Mouse (Mus musculus) intestine, embryonic 15.5 days (tissue): Measurements from ENCODE around the gene Prcd. TPM values are rescaled to one million over a fixed set of nuclear protein-coding genes. Genes with fewer than 3 reads are reported as not detected.

ENCODE experiments used
- ATAC-seq: fragments of 200-750 bp; cut with Nextera tagmentation; 2 replicates; pipeline ENCODE4 v1.8.0; 2017; ENCODE audit warnings: moderate TSS enrichment, moderate library complexity
- H3K27ac ChIP-seq: fragments of 300-500 bp; sonication (generic); 2 replicates; pipeline ENCODE4 v1.5.1; 2015; ENCODE audit warnings: mild to moderate bottlenecking, inconsistent platforms
- H3K27me3 ChIP-seq: fragments of 300-500 bp; sonication (generic); replicated peaks from 2 replicates; pipeline ENCODE4 v1.6.1; 2015; ENCODE audit warnings: inconsistent platforms
- H3K36me3 ChIP-seq: fragments of 300-500 bp; sonication (generic); 2 replicates; pipeline ENCODE4 v1.6.1; 2015; ENCODE audit warnings: inconsistent platforms
- H3K4me1 ChIP-seq: fragments of 300-500 bp; sonication (generic); replicated peaks from 2 replicates; pipeline ENCODE4 v1.6.1; 2015; ENCODE audit warnings: inconsistent platforms
- H3K4me2 ChIP-seq: fragments of 300-500 bp; sonication (generic); replicated peaks from 2 replicates; pipeline ENCODE4 v1.6.1; 2015; ENCODE audit warnings: mild to moderate bottlenecking, inconsistent platforms
- H3K4me3 ChIP-seq: fragments of 300-500 bp; sonication (generic); replicated peaks from 2 replicates; pipeline ENCODE4 v1.5.1; 2015; ENCODE audit warnings: inconsistent platforms
- H3K9ac ChIP-seq: fragments of 300-500 bp; sonication (generic); 2 replicates; pipeline ENCODE4 v1.6.1; 2015; ENCODE audit warnings: inconsistent platforms
- H3K9me3 ChIP-seq: fragments of 300-500 bp; sonication (generic); 2 replicates; pipeline ENCODE4 v1.6.1; 2016; ENCODE audit warnings: inconsistent platforms
- WGBS: fragments of 180-500 bp; shearing (Covaris S2); methylation state at CpG from one replicate; pipeline ENCODE4 v1.1.7; 2015; 5-methylcytosine and 5-hydroxymethylcytosine counted together
- polyA plus RNA-seq: library from polyadenylated mRNA; unstranded; fragments of >200 nt; fragmentation: Nextera tagmentation; extraction: Ambion mirVana; gene quantifications from 2 replicates; pipeline ENCODE4 v1.2.1, GENCODE M21; 2015

Gene Prcd
- polyA plus RNA-seq, 1 experiment from 2014 or later: 1.3 TPM

DNA sequence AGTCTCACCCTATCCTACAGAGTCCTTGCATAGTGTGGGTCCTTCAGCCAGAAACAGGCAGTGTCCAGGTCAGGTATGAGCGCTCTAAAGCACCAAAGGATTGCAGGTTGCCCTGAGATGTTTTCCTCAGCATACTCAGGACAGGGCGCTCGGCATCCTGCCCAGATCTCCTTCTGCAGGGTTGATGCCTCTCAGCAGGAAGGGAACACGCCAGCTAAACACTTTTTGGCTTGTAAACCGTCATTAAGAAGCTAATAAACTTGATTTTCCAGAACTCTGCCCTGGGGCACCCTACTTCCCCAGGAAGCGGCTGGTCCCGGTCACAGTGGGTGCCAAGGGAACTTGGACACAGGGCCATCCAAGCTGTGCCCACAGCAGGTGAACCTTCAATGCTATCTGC, 34.2 kb upstream of the Prcd start:
- peaks cover 63% of the 10 kb centered on the region for H3K4me1 ChIP-seq
- no peak for ATAC-seq

GRCm38 (mm10) chr11:116619561-116619960, 33.8 kb upstream of the Prcd start:
- H3K36me3 ChIP-seq: no peaks in the 10 kb centered on the region
- H3K4me3 ChIP-seq: no peak overlapping the region
- no peak overlapping the region for H3K4me2 ChIP-seq
- no peaks in the 10 kb centered on the region for H3K27me3 ChIP-seq
- 46% methylated on average over 8 of the region's 8 CpGs for WGBS
- H3K4me1 ChIP-seq: peaks cover 65% of the 10 kb centered on the region
- H3K27ac ChIP-seq: no peak overlapping the region
- ATAC-seq: no peak
- H3K9me3 ChIP-seq: no peaks in the 10 kb centered on the region
- no peak overlapping the region for H3K9ac ChIP-seq

More for the DNA sequence above, 34.2 kb upstream of the Prcd start:
- no peaks in the 10 kb centered on the region for H3K36me3 ChIP-seq
- no peak overlapping the region for H3K4me3 ChIP-seq
- WGBS: 81% methylated on average over 7 of the region's 7 CpGs
- no peaks in the 10 kb centered on the region for H3K27me3 ChIP-seq
- H3K9me3 ChIP-seq: no peaks in the 10 kb centered on the region
- no peak overlapping the region for H3K27ac ChIP-seq
- no peak overlapping the region for H3K9ac ChIP-seq
- no peak overlapping the region for H3K4me2 ChIP-seq

GRCm38 (mm10) chr11:116620073-116620472, 33.3 kb upstream of the Prcd start:
- Histone ChIP-seq H3K4me2 (0 out of 2 replicates have a peak overlapping the region, but pooled peaks have one; percentile 10), H3K9ac (no peak overlapping the region)
- ATAC-seq: no peak

GRCm38 (mm10) chr11:116620559-116621253, 32.6 kb upstream of the Prcd start:
- Histone ChIP-seq H3K4me3 (no peak overlapping the region), H3K27ac (peak overlapping the region; percentile 34; the same call in 1 of the 2 replicates), H3K4me1 (peaks cover 64% of the 10 kb centered on the region), H3K9me3 (no peaks in the 10 kb centered on the region), H3K27me3 (no peaks in the 10 kb centered on the region), H3K36me3 (no peaks in the 10 kb centered on the region), H3K4me2 (0 out of 2 replicates have a peak overlapping the region, but pooled peaks have one; percentile 10), H3K9ac (no peak overlapping the region)
- 78% methylated on average over 10 of the region's 10 CpGs for WGBS
- no peak for ATAC-seq

More at GRCm38 (mm10) chr11:116620073-116620472, 33.3 kb upstream of the Prcd start:
- Histone ChIP-seq H3K9me3 (no peaks in the 10 kb centered on the region), H3K4me3 (no peak overlapping the region), H3K4me1 (peaks cover 69% of the 10 kb centered on the region), H3K27ac (no peak overlapping the region), H3K36me3 (no peaks in the 10 kb centered on the region), H3K27me3 (no peaks in the 10 kb centered on the region)
- 34% methylated on average over 9 of the region's 9 CpGs for WGBS

GRCm38 (mm10) chr11:116621258-116621704, 32.1 kb upstream of the Prcd start:
- Histone ChIP-seq H3K4me1 (peaks cover 58% of the 10 kb centered on the region), H3K4me3 (no peak overlapping the region), H3K27ac (peak overlapping the region; percentile 34), H3K27me3 (no peaks in the 10 kb centered on the region), H3K9me3 (no peaks in the 10 kb centered on the region), H3K36me3 (no peaks in the 10 kb centered on the region), H3K4me2 (0 out of 2 replicates have a peak overlapping the region, but pooled peaks have one; percentile 19), H3K9ac (no peak overlapping the region)
- 41% methylated on average over 6 of the region's 6 CpGs for WGBS
- peak; percentile 3; the same call in 1 of the 2 replicates for ATAC-seq

GRCm38 (mm10) chr11:116623281-116624124, 29.8 kb upstream of the Prcd start:
- peaks cover 50% of the 10 kb centered on the region for H3K4me1 ChIP-seq
- WGBS: 8% methylated on average over 40 of the region's 40 CpGs
- H3K27me3 ChIP-seq: no peaks in the 10 kb centered on the region
- H3K27ac ChIP-seq: peak overlapping the region; percentile 63
- H3K36me3 ChIP-seq: no peaks in the 10 kb centered on the region
- no peaks in the 10 kb centered on the region for H3K9me3 ChIP-seq
- peak; percentile 59 for ATAC-seq
- H3K4me2 ChIP-seq: peak overlapping the region; percentile 92
- H3K9ac ChIP-seq: peak overlapping the region; percentile 67
- peak overlapping the region; percentile 82 for H3K4me3 ChIP-seq

DNA sequence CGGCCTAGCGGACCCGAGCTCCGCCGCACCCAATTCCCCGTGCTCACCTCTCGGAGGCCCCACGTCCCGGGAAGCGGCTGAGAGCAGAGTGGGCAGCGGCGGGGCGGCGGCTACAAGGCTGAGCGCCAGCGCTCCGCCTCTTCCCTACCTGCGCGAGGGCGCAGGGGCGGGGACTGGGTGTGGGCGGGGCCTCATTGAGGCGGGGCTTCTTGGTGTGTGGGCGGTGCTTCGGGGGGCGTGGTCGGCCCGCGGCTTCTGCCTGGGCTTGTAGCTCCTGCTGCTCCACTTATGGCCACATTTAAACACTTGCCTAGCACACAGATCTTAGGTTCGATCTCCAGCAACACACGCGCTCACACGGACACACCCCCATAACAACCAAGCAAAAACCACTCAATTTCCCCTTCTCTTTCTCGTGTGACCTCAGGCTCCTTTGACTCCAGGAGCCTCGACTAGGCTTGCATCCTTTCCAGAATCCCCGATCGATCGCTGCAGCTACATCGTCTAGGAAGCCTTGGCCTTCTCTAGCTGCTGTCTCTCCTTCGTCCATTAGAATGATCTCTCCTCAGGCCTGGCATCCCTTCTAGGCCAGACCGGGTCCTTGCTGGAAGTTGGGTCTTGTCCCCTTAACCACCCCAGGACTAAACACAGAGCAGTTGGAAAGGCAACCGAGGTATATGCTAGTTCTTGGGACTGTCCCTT, 29.1 kb upstream of the Prcd start:
- ATAC-seq: peak; percentile 84
- 12% methylated on average over 42 of the region's 42 CpGs for WGBS
- H3K27me3 ChIP-seq: no peaks in the 10 kb centered on the region
- H3K36me3 ChIP-seq: no peaks in the 10 kb centered on the region
- H3K4me3 ChIP-seq: peak overlapping the region; percentile 82
- peaks cover 47% of the 10 kb centered on the region for H3K4me1 ChIP-seq
- H3K9ac ChIP-seq: peak overlapping the region; percentile 67
- peak overlapping the region; percentile 63 for H3K27ac ChIP-seq
- H3K4me2 ChIP-seq: peak overlapping the region; percentile 92
- no peaks in the 10 kb centered on the region for H3K9me3 ChIP-seq

DNA sequence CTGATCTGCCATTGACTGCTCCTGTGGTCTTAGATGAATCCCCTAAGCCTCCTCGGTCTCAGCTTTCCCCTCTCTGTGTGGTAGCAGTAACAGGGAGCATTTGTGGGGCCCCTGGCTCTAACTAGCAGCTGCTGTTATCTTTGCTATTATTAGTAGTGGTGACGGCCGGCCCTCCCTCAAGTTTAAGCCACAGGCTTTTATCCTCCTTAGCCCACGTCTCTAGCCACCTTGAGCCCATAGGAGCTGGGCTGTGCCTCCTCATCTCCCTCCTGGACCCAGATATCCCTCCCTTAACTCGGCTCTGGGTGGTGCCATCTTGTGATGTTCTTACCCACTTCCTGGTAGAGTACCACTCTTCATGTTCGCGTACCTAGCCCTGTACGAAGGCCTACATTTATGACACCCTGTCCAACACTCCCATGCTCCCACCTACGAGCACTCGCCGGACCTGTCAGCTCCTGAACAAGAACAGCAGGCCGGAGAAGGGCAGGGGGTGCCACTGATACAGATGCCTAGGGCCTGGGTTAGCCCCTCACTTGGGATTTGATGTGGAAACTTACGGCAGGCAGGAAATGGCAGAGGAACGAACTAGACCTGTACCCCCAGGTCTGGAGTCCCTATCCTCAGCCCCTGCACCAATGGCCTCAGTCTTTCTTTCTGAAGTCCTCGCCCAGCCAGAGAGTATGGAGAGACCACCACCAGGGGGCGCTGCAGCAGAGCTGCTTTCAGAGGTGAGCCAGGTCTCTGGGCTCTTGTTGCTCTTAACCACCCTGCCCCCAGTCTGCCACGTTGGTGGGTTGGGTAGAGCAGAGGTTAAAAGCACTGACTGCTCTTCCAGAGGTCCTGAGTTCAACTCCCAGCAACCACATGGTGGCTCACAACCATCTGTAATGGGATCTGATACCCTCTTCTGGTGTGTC, 28.0 kb upstream of the Prcd start:
- Histone ChIP-seq H3K4me3 (no peak overlapping the region), H3K27ac (no peak overlapping the region), H3K36me3 (no peaks in the 10 kb centered on the region), H3K9ac (no peak overlapping the region), H3K27me3 (0 out of 2 replicates have a peak, but pooled peaks cover 5% of the 10 kb centered on the region), H3K9me3 (no peaks in the 10 kb centered on the region), H3K4me1 (peaks cover 40% of the 10 kb centered on the region), H3K4me2 (no peak overlapping the region)
- 75% methylated on average over 17 of the region's 17 CpGs for WGBS
- ATAC-seq: no peak

- no peak within 1 kb of the TSS for H3K27ac ChIP-seq
- H3K4me2 ChIP-seq: no peak within 1 kb of the TSS
- peaks cover 32% of the 10 kb centered on the region for H3K4me1 ChIP-seq
- no peak within 1 kb of the TSS for H3K4me3 ChIP-seq
- no peaks in the 10 kb centered on the region for H3K36me3 ChIP-seq
- 0 out of 2 replicates have a peak, but pooled peaks cover 5% of the 10 kb centered on the region for H3K27me3 ChIP-seq
- no peaks in the 10 kb centered on the region for H3K9me3 ChIP-seq
- no peak for ATAC-seq
- no peak within 1 kb of the TSS for H3K9ac ChIP-seq
- WGBS: 74% methylated on average over 10 of the region's 10 CpGs
These were observed 26.8 kb upstream of the Prcd start, which contains the start of gene Rhbdf2 for GRCm38 (mm10) chr11:116626299-116627071. Gene Rhbdf2 (minus strand): TSS chr11:116627019.

GRCm38 (mm10) chr11:116627072-116628020, 26.0 kb upstream of the Prcd start:
- H3K27ac ChIP-seq: no peak overlapping the region
- 0 out of 2 replicates have a peak, but pooled peaks cover 5% of the 10 kb centered on the region for H3K27me3 ChIP-seq
- no peaks in the 10 kb centered on the region for H3K9me3 ChIP-seq
- H3K4me1 ChIP-seq: peaks cover 24% of the 10 kb centered on the region
- no peaks in the 10 kb centered on the region for H3K36me3 ChIP-seq
- no peak overlapping the region for H3K4me2 ChIP-seq
- H3K4me3 ChIP-seq: no peak overlapping the region
- ATAC-seq: no peak
- no peak overlapping the region for H3K9ac ChIP-seq
- WGBS: 40% methylated on average over 10 of the region's 10 CpGs
